Mouse (Mus musculus) gastrocnemius, postnatal 36 days (tissue): ENCODE measurements around the gene Olfr1272. TPM values are rescaled to one million over a fixed set of nuclear protein-coding genes. Genes with fewer than 3 reads are reported as not detected.
"Not testable (repeated sequence)": the region's sequence is repeated elsewhere in the genome, so short reads cannot be mapped to it uniquely, and the experiment has no call there.

Experiments
- DNase-seq, 2 experiments: peaks; one replicate each; pipeline ENCODE4 v3.0.0; 2022
- intact Hi-C: fragments of 180-260 bp; cut with DNase I; formaldehyde crosslinking; loops from one replicate; pipeline ENCODE4 v1.15.1; 2025
- long read RNA-seq, 2 experiments: library from polyadenylated mRNA; stranded (forward); transcript quantifications; one replicate each; pipeline ENCODE4 v2.0.0; 2021
- total RNA-seq, 2 experiments: library from RNA; stranded (reverse); gene quantifications; 2 replicates each; pipeline ENCODE4 v1.2.3; 2021

Gene Olfr1272
- total RNA-seq = not detected
- long read RNA-seq, experiment 1 = 0 reads
- long read RNA-seq, experiment 2 = 0 reads

DNA sequence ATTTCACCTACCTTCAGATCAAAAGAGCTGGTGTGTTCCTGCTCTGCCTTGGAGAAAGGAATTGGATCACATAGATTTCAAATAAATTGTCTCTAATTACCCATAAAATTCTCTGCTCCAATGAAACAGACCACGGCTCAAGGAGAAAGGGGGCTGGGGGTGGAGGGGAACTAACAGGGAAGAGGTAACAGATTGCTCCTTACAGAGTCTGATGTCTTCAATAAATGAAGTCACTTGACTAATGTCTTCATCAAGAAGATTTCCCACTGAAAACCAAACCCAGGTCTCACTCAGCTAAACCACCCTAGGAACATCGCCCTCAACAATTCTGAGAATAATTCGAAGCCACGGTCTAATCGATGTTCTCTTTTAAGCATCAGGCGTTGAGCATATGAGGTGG, at the start of gene Olfr1272:
Gene Olfr1272, minus strand, starts transcription at position 101 of the 400 bp plus-strand sequence.
- DNase-seq = no peak
- intact Hi-C loops = no loop called here

- intact Hi-C loops, DNase-seq: not testable (repeated sequence)
Measured at GRCm38 (mm10) chr2:90321900-90322299, 29.3 kb upstream of the Olfr1272 start, which contains the start of gene Gm13769. TSS of gene Gm13769 (plus strand) at chr2:90322200.

DNA sequence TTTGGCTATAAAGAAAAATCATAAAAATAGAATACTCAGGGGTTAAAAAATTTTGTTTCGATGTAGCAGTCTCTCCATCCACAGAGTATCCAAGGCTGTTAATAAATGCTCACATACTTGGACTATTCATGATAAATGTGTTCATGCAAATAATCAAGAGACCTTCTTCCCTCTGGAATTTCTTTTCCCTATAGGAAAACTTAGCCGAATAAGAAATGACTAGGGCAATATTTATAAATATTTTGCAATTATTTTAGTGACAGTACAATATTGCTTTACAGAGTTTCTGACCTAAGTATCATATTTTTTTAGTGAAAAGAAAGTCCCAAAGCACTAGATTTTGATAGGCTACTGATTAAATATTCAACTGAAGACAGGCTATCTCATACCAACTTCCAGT, 21.7 kb downstream of the Olfr1272 start, which contains the start of gene Olfr1271:
Gene Olfr1271, minus strand, starts transcription at position 101 of the 400 bp plus-strand sequence.
- no peak for DNase-seq
- intact Hi-C loops = no loop called here

DNA sequence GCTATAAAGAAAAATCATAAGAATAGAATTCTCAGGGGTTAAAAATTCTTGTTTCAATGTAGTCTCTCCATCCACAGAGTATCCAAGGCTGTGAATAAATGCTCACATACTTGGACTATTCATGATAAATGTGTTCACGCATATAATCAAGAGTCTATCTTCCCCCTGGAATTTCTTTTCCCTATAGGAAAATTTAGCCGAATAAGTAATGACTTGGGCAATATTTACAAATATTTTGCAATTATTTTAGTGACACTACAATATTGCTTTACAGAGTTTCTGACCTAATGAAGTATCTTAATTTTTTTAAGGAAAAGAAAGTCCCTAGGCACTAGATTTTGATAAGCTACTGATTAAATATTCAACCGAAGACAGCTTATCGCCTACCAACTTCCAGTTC, 35.1 kb downstream of the Olfr1272 start, which contains the start of gene Olfr142:
Gene Olfr142, minus strand, starts transcription at position 101 of the 400 bp plus-strand sequence.
- intact Hi-C loops = no loop called here

More for the DNA sequence above, 35.1 kb downstream of the Olfr1272 start, which contains the start of gene Olfr142:
- DNase-seq = no peak

Other genes starting within 250 kb of the Olfr1272 start
- not detected for gene Olfr140, start 229.2 kb downstream of the Olfr1272 start, total RNA-seq
- gene Olfr1269, start 171.4 kb downstream of the Olfr1272 start, total RNA-seq = not detected
- gene Olfr32, start 150.5 kb downstream of the Olfr1272 start, total RNA-seq = not detected
- gene Olfr1270, start 139.8 kb downstream of the Olfr1272 start, total RNA-seq = not detected
- not detected for gene Olfr1506, start 68.3 kb downstream of the Olfr1272 start, total RNA-seq
- not detected for gene Olfr142, start 35.2 kb downstream of the Olfr1272 start, total RNA-seq
- gene Olfr1271, start 21.8 kb downstream of the Olfr1272 start, total RNA-seq = not detected
- under 1 TPM; 0.10 TPM for gene Gm13769, start 29.4 kb upstream of the Olfr1272 start, total RNA-seq
- not detected for gene Olfr1274-ps, start 105.8 kb upstream of the Olfr1272 start, total RNA-seq